Mouse (Mus musculus) hindbrain, embryonic 16.5 days (tissue): Measurements from ENCODE around the gene Il1rn. TPM values are rescaled to one million over a fixed set of nuclear protein-coding genes. Genes with fewer than 3 reads are reported as not detected.

Experiments used
- ATAC-seq: fragments of 200-750 bp; cut with Nextera tagmentation; 2 replicates; pipeline ENCODE4 v1.8.0; 2017; ENCODE audit warnings: moderate TSS enrichment, moderate library complexity
- H3K27ac ChIP-seq: fragments of 300-500 bp; sonication (generic); 2 replicates; pipeline ENCODE4 v1.5.1; 2014; ENCODE audit warnings: low read depth, mild to moderate bottlenecking, control low read depth, low read length, moderate library complexity
- H3K27me3 ChIP-seq: fragments of 300-500 bp; sonication (generic); replicated peaks from 2 replicates; pipeline ENCODE4 v1.6.1; 2014; ENCODE audit warnings: low read length; ENCODE audit not compliant: control insufficient read depth, insufficient read depth
- H3K36me3 ChIP-seq: fragments of 300-500 bp; sonication (generic); 2 replicates; pipeline ENCODE4 v1.6.1; 2014; ENCODE audit warnings: mild to moderate bottlenecking, low read length, moderate library complexity, mixed read lengths; ENCODE audit not compliant: control insufficient read depth, insufficient read depth
- H3K4me1 ChIP-seq: fragments of 300-500 bp; sonication (generic); 2 replicates; pipeline ENCODE4 v1.6.1; 2014; ENCODE audit warnings: low read depth, low read length; ENCODE audit not compliant: control insufficient read depth, insufficient read depth
- H3K4me2 ChIP-seq: fragments of 300-500 bp; sonication (generic); 2 replicates; pipeline ENCODE4 v1.6.1; 2014; ENCODE audit warnings: mild to moderate bottlenecking, low read length, control low read depth, moderate library complexity
- H3K4me3 ChIP-seq: fragments of 300-500 bp; sonication (generic); 2 replicates; pipeline ENCODE4 v1.5.1; 2014; ENCODE audit warnings: mild to moderate bottlenecking, low read length, control low read depth, moderate library complexity
- H3K9ac ChIP-seq: fragments of 300-500 bp; sonication (generic); 2 replicates; pipeline ENCODE4 v1.6.1; 2014; ENCODE audit warnings: low read depth, mild to moderate bottlenecking, control low read depth, low read length, moderate library complexity
- H3K9me3 ChIP-seq: fragments of 300-500 bp; sonication (generic); 2 replicates; pipeline ENCODE4 v1.6.1; 2014; ENCODE audit warnings: mild to moderate bottlenecking, low read length, moderate library complexity; ENCODE audit not compliant: control insufficient read depth
- WGBS: fragments of 180-500 bp; shearing (Covaris S2); extraction: QIAGEN DNeasy Blood & Tissue Kit; methylation state at CpG from one replicate; pipeline ENCODE4 v1.1.7; 2014; 5-methylcytosine and 5-hydroxymethylcytosine counted together
- polyA plus RNA-seq: library from polyadenylated mRNA; unstranded; fragments of >200 nt; fragmentation: Nextera tagmentation; extraction: Ambion mirVana; gene quantifications from 2 replicates; pipeline ENCODE4 v1.2.1, GENCODE M21; 2015

The Il1rn gene
- polyA plus RNA-seq, 1 experiment from 2014 or later, result 0.08 TPM

- no peaks in the 10 kb centered on the region for H3K27me3 ChIP-seq
- no peak overlapping the region for H3K9ac ChIP-seq
- no peaks in the 10 kb centered on the region for H3K4me1 ChIP-seq
- no peak overlapping the region for H3K4me2 ChIP-seq
- H3K27ac ChIP-seq, result no peak overlapping the region
- H3K36me3 ChIP-seq, result no peaks in the 10 kb centered on the region
- H3K4me3 ChIP-seq, result no peak overlapping the region
- WGBS, result 74% methylated on average over 4 of the region's 4 CpGs
- no peak for ATAC-seq
- no peaks in the 10 kb centered on the region for H3K9me3 ChIP-seq
Measured at GRCm38 (mm10) chr2:24344619-24345018, 8.0 kb downstream of the Il1rn start.

- 75% methylated on average over 8 of the region's 8 CpGs for WGBS
- H3K36me3 ChIP-seq, result no peaks in the 10 kb centered on the region
- H3K27ac ChIP-seq, result no peak overlapping the region
- ATAC-seq, result no peak
- H3K4me2 ChIP-seq, result no peak overlapping the region
- H3K4me3 ChIP-seq, result no peak overlapping the region
- no peaks in the 10 kb centered on the region for H3K9me3 ChIP-seq
- no peak overlapping the region for H3K9ac ChIP-seq
- H3K27me3 ChIP-seq, result no peaks in the 10 kb centered on the region
- H3K4me1 ChIP-seq, result no peaks in the 10 kb centered on the region
Measured at GRCm38 (mm10) chr2:24345056-24345455, 8.4 kb downstream of the Il1rn start.

GRCm38 (mm10) chr2:24347926-24348325, 11.3 kb downstream of the Il1rn start:
- 89% methylated on average over 1 of the region's 1 CpGs for WGBS
- Histone ChIP-seq H3K36me3 (no peaks in the 10 kb centered on the region), H3K9me3 (no peaks in the 10 kb centered on the region), H3K9ac (no peak overlapping the region), H3K4me3 (no peak overlapping the region), H3K27me3 (no peaks in the 10 kb centered on the region), H3K4me2 (no peak overlapping the region), H3K27ac (no peak overlapping the region), H3K4me1 (no peaks in the 10 kb centered on the region)
- ATAC-seq, result no peak

GRCm38 (mm10) chr2:24351159-24351558, 14.5 kb downstream of the Il1rn start:
- no peak overlapping the region for H3K4me3 ChIP-seq
- ATAC-seq, result no peak
- no peaks in the 10 kb centered on the region for H3K4me1 ChIP-seq
- no peak overlapping the region for H3K9ac ChIP-seq
- WGBS, result 85% methylated on average over 2 of the region's 2 CpGs
- no peaks in the 10 kb centered on the region for H3K9me3 ChIP-seq
- no peaks in the 10 kb centered on the region for H3K27me3 ChIP-seq
- no peak overlapping the region for H3K27ac ChIP-seq
- no peak overlapping the region for H3K4me2 ChIP-seq
- H3K36me3 ChIP-seq, result no peaks in the 10 kb centered on the region

- 90% methylated on average over 2 of the region's 2 CpGs for WGBS
Measured at GRCm38 (mm10) chr2:24353042-24353441, 16.4 kb downstream of the Il1rn start.

GRCm38 (mm10) chr2:24357642-24358041, 21.0 kb downstream of the Il1rn start:
- Histone ChIP-seq H3K36me3 (no peaks in the 10 kb centered on the region), H3K4me1 (no peaks in the 10 kb centered on the region), H3K9ac (no peak overlapping the region), H3K27me3 (no peaks in the 10 kb centered on the region), H3K4me3 (no peak overlapping the region), H3K4me2 (no peak overlapping the region), H3K27ac (no peak overlapping the region), H3K9me3 (no peaks in the 10 kb centered on the region)
- 13% methylated on average over 1 of the region's 1 CpGs for WGBS
- ATAC-seq, result no peak

More at GRCm38 (mm10) chr2:24353042-24353441, 16.4 kb downstream of the Il1rn start:
- Histone ChIP-seq H3K9me3 (no peaks in the 10 kb centered on the region), H3K4me3 (no peak overlapping the region), H3K36me3 (no peaks in the 10 kb centered on the region), H3K27me3 (no peaks in the 10 kb centered on the region), H3K27ac (no peak overlapping the region), H3K4me1 (no peaks in the 10 kb centered on the region), H3K9ac (no peak overlapping the region), H3K4me2 (no peak overlapping the region)
- ATAC-seq, result no peak

- Histone ChIP-seq H3K4me1 (no peaks in the 10 kb centered on the region), H3K27me3 (no peaks in the 10 kb centered on the region), H3K9me3 (no peaks in the 10 kb centered on the region), H3K9ac (no peak overlapping the region), H3K36me3 (no peaks in the 10 kb centered on the region), H3K4me3 (no peak overlapping the region), H3K4me2 (no peak overlapping the region), H3K27ac (no peak overlapping the region)
- no peak for ATAC-seq
- 100% methylated on average over 1 of the region's 1 CpGs for WGBS
Measured at GRCm38 (mm10) chr2:24359347-24359746, 22.7 kb downstream of the Il1rn start.

GRCm38 (mm10) chr2:24363818-24364217, 27.2 kb downstream of the Il1rn start:
- no peak overlapping the region for H3K4me3 ChIP-seq
- H3K27me3 ChIP-seq, result peaks cover 2% of the 10 kb centered on the region
- no peak overlapping the region for H3K4me2 ChIP-seq
- 82% methylated on average over 3 of the region's 3 CpGs for WGBS
- no peaks in the 10 kb centered on the region for H3K36me3 ChIP-seq
- no peak overlapping the region for H3K9ac ChIP-seq
- no peaks in the 10 kb centered on the region; the same call in 1 of the 2 replicates for H3K4me1 ChIP-seq
- ATAC-seq, result no peak
- H3K27ac ChIP-seq, result no peak overlapping the region
- no peaks in the 10 kb centered on the region for H3K9me3 ChIP-seq

- peaks cover 2% of the 10 kb centered on the region for H3K27me3 ChIP-seq
- H3K36me3 ChIP-seq, result no peaks in the 10 kb centered on the region
- no peaks in the 10 kb centered on the region for H3K9me3 ChIP-seq
- H3K27ac ChIP-seq, result no peak overlapping the region
- no peaks in the 10 kb centered on the region; the same call in 1 of the 2 replicates for H3K4me1 ChIP-seq
- H3K4me2 ChIP-seq, result no peak overlapping the region
- no peak overlapping the region for H3K4me3 ChIP-seq
- H3K9ac ChIP-seq, result no peak overlapping the region
- WGBS, result 75% methylated on average over 12 of the region's 12 CpGs
- no peak for ATAC-seq
Measured at GRCm38 (mm10) chr2:24366214-24366975, 29.7 kb downstream of the Il1rn start.
